Mouse (Mus musculus) right cerebral cortex, postnatal 25 days (tissue): ENCODE results near the gene Zfp607a.
"Not testable (repeated sequence)": the region's sequence is repeated elsewhere in the genome, so short reads cannot be mapped to it uniquely, and the experiment has no call there.

Source experiments
- DNase-seq: peaks from one replicate; pipeline ENCODE4 v3.0.0; 2022

Gene Zfp607a

GRCm38 (mm10) chr7:27857227-27857626 is at the start of gene Zfp607a:
TSS of gene Zfp607a (plus strand) at chr7:27857527.
- no peak for DNase-seq

- no peak for DNase-seq
Observed at GRCm38 (mm10) chr7:27818526-27819110, 38.7 kb upstream of the Zfp607a start.

- no peak for DNase-seq
Observed at GRCm38 (mm10) chr7:27822611-27823010, 34.7 kb upstream of the Zfp607a start.

GRCm38 (mm10) chr7:27834131-27834530 is 23.2 kb upstream of the Zfp607a start:
- DNase-seq: no peak

- no peak for DNase-seq
Observed at GRCm38 (mm10) chr7:27837896-27838295, 19.4 kb upstream of the Zfp607a start.

GRCm38 (mm10) chr7:27838323-27839249 is 18.7 kb upstream of the Zfp607a start, which contains the start of gene Zfp59:
TSS of gene Zfp59 (plus strand) at chr7:27838607.
- peak; percentile 88 for DNase-seq

GRCm38 (mm10) chr7:27839596-27839995 is 17.7 kb upstream of the Zfp607a start:
- DNase-seq: no peak

GRCm38 (mm10) chr7:27840104-27840503 is 17.2 kb upstream of the Zfp607a start:
- DNase-seq: no peak

GRCm38 (mm10) chr7:27859301-27860251 is 2.2 kb downstream of the Zfp607a start:
- no peak for DNase-seq

GRCm38 (mm10) chr7:27860396-27861235 is 3.3 kb downstream of the Zfp607a start:
- DNase-seq: peak; percentile 43

- not testable (repeated sequence) for DNase-seq
Observed at GRCm38 (mm10) chr7:27862578-27862977, 5.3 kb downstream of the Zfp607a start.

- no peak for DNase-seq
Observed at GRCm38 (mm10) chr7:27881721-27882120, 24.4 kb downstream of the Zfp607a start.

GRCm38 (mm10) chr7:27900601-27901000 is 43.3 kb downstream of the Zfp607a start:
- no peak for DNase-seq

- no peak for DNase-seq
Observed at GRCm38 (mm10) chr7:27905061-27905848, 47.9 kb downstream of the Zfp607a start.

GRCm38 (mm10) chr7:27910952-27911351 is 53.6 kb downstream of the Zfp607a start:
- not testable (repeated sequence) for DNase-seq

GRCm38 (mm10) chr7:27927041-27927440 is 69.7 kb downstream of the Zfp607a start:
- not testable (repeated sequence) for DNase-seq

GRCm38 (mm10) chr7:27928818-27929695 is 71.7 kb downstream of the Zfp607a start, which contains the start of gene Zfp974:
TSS of gene Zfp974 (minus strand) at chr7:27929460.
- peak; percentile 64 for DNase-seq
